Comparison of ENCODE assay signal across 9 mouse cellular contexts in the genomic region with DNA sequence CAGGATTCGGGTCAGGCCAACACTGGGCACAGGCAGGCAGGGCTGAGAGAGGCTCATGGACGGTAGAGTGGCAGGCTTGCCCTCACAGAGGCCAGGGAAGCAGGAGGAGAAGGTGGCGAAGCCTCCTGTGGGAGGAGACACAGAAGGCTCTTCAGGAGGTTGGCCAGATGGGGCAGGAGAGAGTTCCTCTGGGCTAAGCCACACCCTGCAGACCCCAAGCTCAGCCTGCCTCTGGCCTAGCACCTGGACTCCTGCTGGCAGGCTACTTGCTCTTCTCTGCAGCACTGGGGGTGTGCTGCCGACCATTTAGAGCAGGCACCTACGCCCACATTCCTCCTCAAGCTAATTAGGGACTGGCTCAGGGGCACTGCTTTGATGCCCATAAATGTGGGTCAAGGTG. TPM values are rescaled to one million over a fixed set of nuclear protein-coding genes. Genes with fewer than 3 reads are reported as not detected.
DNase-seq lines count a peak whose midpoint lies in the region; ATAC-seq lines count a peak whose summit lies in the region.
"Had no signal": no experiment of that assay in that cellular context is flagged by ENCODE, and none has a peak within 500 bp of the region (broad histone marks: within the 10 kb centered on the region; RNA-seq: fewer than 3 reads in every experiment).

No protein-coding gene starts in this region.

- no peak overlapping the region for H3K4me3 ChIP-seq in forebrain, embryonic 13.5 days
- no peak overlapping the region for H3K4me3 ChIP-seq in forebrain, embryonic 12.5 days (replicated peaks)
- H3K4me3 ChIP-seq in embryonic facial prominence, embryonic 14.5 days (ENCODE audit: low read depth, low read length): no peak overlapping the region

- peak; percentile 24 to 44 for DNase-seq in kidney, postnatal 4 days
- no peak for DNase-seq in kidney, adult 18-20 months
- no peak for DNase-seq in embryonic facial prominence, embryonic 14.5 days (ENCODE audit: low spot score)
- no peak for DNase-seq in thymus, postnatal 4 days

- 30% methylated on average over 5 of the region's 5 CpGs for WGBS in forebrain, embryonic 13.5 days
- WGBS in forebrain, embryonic 12.5 days: 42% methylated on average over 5 of the region's 5 CpGs
- WGBS in embryonic facial prominence, embryonic 14.5 days: 28% methylated on average over 5 of the region's 5 CpGs

- H3K36me3 ChIP-seq in forebrain, embryonic 13.5 days (ENCODE audit: poor library complexity, severe bottlenecking): peaks cover 88% of the 10 kb centered on the region
- H3K36me3 ChIP-seq in forebrain, embryonic 12.5 days (replicated peaks): peaks cover 83% of the 10 kb centered on the region
- H3K36me3 ChIP-seq in embryonic facial prominence, embryonic 14.5 days (ENCODE audit: control insufficient read depth, insufficient read depth, low read length): 0 out of 2 replicates have a peak, but pooled peaks cover 4% of the 10 kb centered on the region
- H3K36me3 ChIP-seq: G1E had no signal

- peak overlapping the region; percentile 8; the same call in 1 of the 2 replicates for H3K4me2 ChIP-seq in forebrain, embryonic 13.5 days
- H3K4me2 ChIP-seq in forebrain, embryonic 12.5 days: no peak overlapping the region
- no peak overlapping the region for H3K4me2 ChIP-seq in embryonic facial prominence, embryonic 14.5 days (ENCODE audit: low read depth, low read length)

- ATAC-seq in forebrain, embryonic 13.5 days: peak; percentile 31
- ATAC-seq in forebrain, embryonic 12.5 days (ENCODE audit: low FRiP score): no peak
- ATAC-seq in embryonic facial prominence, embryonic 14.5 days (ENCODE audit: low read depth): 0 out of 2 replicates have a peak, but pooled peaks have one; percentile 30
- ATAC-seq in megakaryocyte progenitor cell, adult 5-6 weeks (replicated peaks; ENCODE audit: poor library complexity): 0 out of 2 replicates have a peak, but pooled peaks have one; percentile 15
- no peak for ATAC-seq in inflammation-experienced regulatory T-cells, adult 6 months

- peaks cover 50% of the 10 kb centered on the region for H3K4me1 ChIP-seq in forebrain, embryonic 13.5 days
- H3K4me1 ChIP-seq in forebrain, embryonic 12.5 days: peaks cover 33% of the 10 kb centered on the region
- peaks cover 5% of the 10 kb centered on the region; the same call in 1 of the 2 replicates for H3K4me1 ChIP-seq in embryonic facial prominence, embryonic 14.5 days (ENCODE audit: control insufficient read depth, insufficient read depth, low read length)

- H3K27ac ChIP-seq in forebrain, embryonic 13.5 days: peak overlapping the region; percentile 52
- no peak overlapping the region for H3K27ac ChIP-seq in forebrain, embryonic 12.5 days
- no peak overlapping the region for H3K27ac ChIP-seq in embryonic facial prominence, embryonic 14.5 days (replicated peaks; ENCODE audit: low read depth, low read length)

- 0 out of 2 replicates have a peak overlapping the region, but pooled peaks have one; percentile 3 for H3K9ac ChIP-seq in forebrain, embryonic 13.5 days
- H3K9ac ChIP-seq in forebrain, embryonic 12.5 days: no peak overlapping the region
- no peak overlapping the region for H3K9ac ChIP-seq in embryonic facial prominence, embryonic 14.5 days (ENCODE audit: low read depth, low read length)

- H3K27me3 ChIP-seq in forebrain, embryonic 13.5 days: peaks cover 34% of the 10 kb centered on the region
- peaks cover 52% of the 10 kb centered on the region for H3K27me3 ChIP-seq in forebrain, embryonic 12.5 days
- peaks cover 71% of the 10 kb centered on the region for H3K27me3 ChIP-seq in embryonic facial prominence, embryonic 14.5 days (replicated peaks; ENCODE audit: control insufficient read depth, insufficient read depth, low read length)

- H3K9me3 ChIP-seq in forebrain, embryonic 13.5 days (replicated peaks): no peaks in the 10 kb centered on the region
- no peaks in the 10 kb centered on the region for H3K9me3 ChIP-seq in forebrain, embryonic 12.5 days
- H3K9me3 ChIP-seq in embryonic facial prominence, embryonic 14.5 days (ENCODE audit: control insufficient read depth, low read length): no peaks in the 10 kb centered on the region
- H3K9me3 ChIP-seq: G1E had no signal

RNA-seq across cellular contexts. Expression of gene Dusp8, which starts 11.2 kb away (rescaled TPM):
- polyA plus RNA-seq in forebrain, embryonic 13.5 days (2015; fragmentation: Nextera tagmentation; extraction: Ambion mirVana): 44.1 and 55.6 TPM in 2 replicates
- polyA plus RNA-seq in forebrain, embryonic 12.5 days (2016; fragmentation: Nextera tagmentation; extraction: Ambion mirVana): 45.0 and 45.8 TPM in 2 replicates
- 7.1 and 11.1 TPM in 2 replicates for polyA plus RNA-seq in embryonic facial prominence, embryonic 14.5 days (2014; fragmentation: Nextera tagmentation; extraction: Ambion mirVana)
- total RNA-seq in megakaryocyte progenitor cell, adult 5-6 weeks (2015): 0.12 TPM in 1 of 2 replicates, not detected in the other
- not detected in 2 replicates for total RNA-seq in megakaryocyte progenitor cell, adult 5-6 weeks (2017)
- polyA plus RNA-seq in inflammation-experienced regulatory T-cells, adult 6 months (2017; shearing (Covaris generic)): not detected
- polyA plus RNA-seq: G1E had no signal

RNA-seq across cellular contexts. Expression of gene Mob2, which starts 23.5 kb away (rescaled TPM):
- 51.0 and 58.1 TPM in 2 replicates for polyA plus RNA-seq in forebrain, embryonic 13.5 days (2015; fragmentation: Nextera tagmentation; extraction: Ambion mirVana)
- 46.4 and 46.9 TPM in 2 replicates for polyA plus RNA-seq in forebrain, embryonic 12.5 days (2016; fragmentation: Nextera tagmentation; extraction: Ambion mirVana)
- polyA plus RNA-seq in embryonic facial prominence, embryonic 14.5 days (2014; fragmentation: Nextera tagmentation; extraction: Ambion mirVana): 65.8 and 68.4 TPM in 2 replicates
- 45.3 and 45.9 TPM in 2 replicates for total RNA-seq in megakaryocyte progenitor cell, adult 5-6 weeks (2015)
- 45.9 and 47.1 TPM in 2 replicates for total RNA-seq in megakaryocyte progenitor cell, adult 5-6 weeks (2017)
- 10 to 100 TPM; 61.4 to 67.5 (median 65.3) TPM for polyA plus RNA-seq in inflammation-experienced regulatory T-cells, adult 6 months (2017; shearing (Covaris generic))

RNA-seq across cellular contexts. Expression of gene Gm45618, which starts 36.1 kb away (rescaled TPM):
- polyA plus RNA-seq in forebrain, embryonic 13.5 days (2015; fragmentation: Nextera tagmentation; extraction: Ambion mirVana): not detected in 2 replicates
- polyA plus RNA-seq in forebrain, embryonic 12.5 days (2016; fragmentation: Nextera tagmentation; extraction: Ambion mirVana): not detected in 2 replicates
- polyA plus RNA-seq in embryonic facial prominence, embryonic 14.5 days (2014; fragmentation: Nextera tagmentation; extraction: Ambion mirVana): 0.28 TPM in 1 of 2 replicates, not detected in the other
- total RNA-seq in megakaryocyte progenitor cell, adult 5-6 weeks (2015): not detected in 2 replicates
- not detected in 2 replicates for total RNA-seq in megakaryocyte progenitor cell, adult 5-6 weeks (2017)
- polyA plus RNA-seq in inflammation-experienced regulatory T-cells, adult 6 months (2017; shearing (Covaris generic)): not detected
- total RNA-seq: G1E had no signal
- polyA plus RNA-seq: G1E had no signal

RNA-seq across cellular contexts. Expression of gene Gm39115, which starts 51.4 kb away (rescaled TPM):
- polyA plus RNA-seq in forebrain, embryonic 13.5 days (2015; fragmentation: Nextera tagmentation; extraction: Ambion mirVana): not detected in 2 replicates
- polyA plus RNA-seq in forebrain, embryonic 12.5 days (2016; fragmentation: Nextera tagmentation; extraction: Ambion mirVana): not detected in 2 replicates
- not detected in 2 replicates for polyA plus RNA-seq in embryonic facial prominence, embryonic 14.5 days (2014; fragmentation: Nextera tagmentation; extraction: Ambion mirVana)
- not detected in 2 replicates for total RNA-seq in megakaryocyte progenitor cell, adult 5-6 weeks (2015)
- total RNA-seq in megakaryocyte progenitor cell, adult 5-6 weeks (2017): not detected in 2 replicates
- polyA plus RNA-seq in inflammation-experienced regulatory T-cells, adult 6 months (2017; shearing (Covaris generic)): not detected
- total RNA-seq: G1E had no signal
- polyA plus RNA-seq: G1E had no signal

Comparison
In these comparisons a context has a peak if more than half of its experiments do, and no peak if none do; other contexts are left out.
1. ATAC-seq: peak in forebrain, embryonic 13.5 days (single experiment), embryonic facial prominence, embryonic 14.5 days (single experiment) and megakaryocyte progenitor cell, adult 5-6 weeks (single experiment); none in forebrain, embryonic 12.5 days (single experiment) and inflammation-experienced regulatory T-cells, adult 6 months (single experiment).
2. DNase-seq: peak in kidney, postnatal 4 days (2 of 2); none in kidney, adult 18-20 months (single experiment), embryonic facial prominence, embryonic 14.5 days (single experiment) and thymus, postnatal 4 days (single experiment).